Mouse (Mus musculus): ENCODE data around the gene Wdfy3. TPM values are rescaled to one million over a fixed set of nuclear protein-coding genes. Genes with fewer than 3 reads are reported as not detected.

The Wdfy3 gene
- total RNA-seq, 1 experiment: 25.3 TPM

GRCm38 (mm10) chr5:101866722-101867121 lies 203.0 kb downstream of the Wdfy3 start:
- TF ChIP-seq ZNF384 (IDR thresholded peaks at IDR 0.05; ENCODE audit: low read depth, low read length) (no peak), HCFC1 (IDR thresholded peaks at IDR 0.05; ENCODE audit: borderline replicate concordance, insufficient read depth, low read length) (no peak), CHD2 (IDR thresholded peaks at IDR 0.05; ENCODE audit: low read depth, low read length) (no peak), ZC3H11A (IDR thresholded peaks at IDR 0.05; ENCODE audit: borderline replicate concordance, low read depth, low read length) (no peak), MAFK (IDR thresholded peaks at IDR 0.05; ENCODE audit: insufficient read depth, low read depth, low read length) (no peak)
- H3K36me3 ChIP-seq (ENCODE audit: control insufficient read depth, insufficient read depth, low read length, poor library complexity, severe bottlenecking): peaks cover 40% of the 10 kb centered on the region

GRCm38 (mm10) chr5:101863946-101864345 lies 205.8 kb downstream of the Wdfy3 start:
- no peak overlapping the region for H3K27ac ChIP-seq (ENCODE audit: insufficient read depth, low read depth, low read length, poor library complexity, severe bottlenecking)
- no peak for DNase-seq (ENCODE audit: low read depth, low spot score)
- peaks cover 30% of the 10 kb centered on the region for H3K36me3 ChIP-seq (ENCODE audit: control insufficient read depth, insufficient read depth, low read length, poor library complexity, severe bottlenecking)
- H3K4me1 ChIP-seq (ENCODE audit: control insufficient read depth in 2 of 2, insufficient read depth in 2 of 2, low read length in 2 of 2, poor library complexity in 1 of 2): no peaks in the 10 kb centered on the region; a peak in 1 of 4 replicates
- H3K9ac ChIP-seq (ENCODE audit: insufficient read depth, low read depth, low read length, poor library complexity, severe bottlenecking): no peak overlapping the region
- no peak overlapping the region for H3K4me3 ChIP-seq (ENCODE audit: insufficient read depth in 1 of 2, low read depth in 1 of 2, low read length in 2 of 2, poor library complexity in 1 of 2, severe bottlenecking in 1 of 2)
- H3K9me3 ChIP-seq (ENCODE audit: control insufficient read depth, insufficient read depth, low read depth, low read length): no peaks in the 10 kb centered on the region; the same call in 1 of the 2 replicates
- no peak for TF ChIP-seq ZNF384 (IDR thresholded peaks at IDR 0.05; ENCODE audit: low read depth, low read length)
- no peak for TF ChIP-seq ZC3H11A (IDR thresholded peaks at IDR 0.05; ENCODE audit: borderline replicate concordance, low read depth, low read length)
- TF ChIP-seq HCFC1 (IDR thresholded peaks at IDR 0.05; ENCODE audit: borderline replicate concordance, insufficient read depth, low read length): no peak
- no peak for TF ChIP-seq MAFK (IDR thresholded peaks at IDR 0.05; ENCODE audit: insufficient read depth, low read depth, low read length)
- TF ChIP-seq CHD2 (IDR thresholded peaks at IDR 0.05; ENCODE audit: low read depth, low read length): no peak
- in situ Hi-C loops (cut with MboI; ENCODE audit: low sequenced_read_pairs in 2 of 2, unreplicated experiment in 2 of 2): no loop called here

More at GRCm38 (mm10) chr5:101866722-101867121, 203.0 kb downstream of the Wdfy3 start:
- no peak overlapping the region for H3K9ac ChIP-seq (ENCODE audit: insufficient read depth, low read depth, low read length, poor library complexity, severe bottlenecking)
- no peaks in the 10 kb centered on the region; a peak in 1 of 4 replicates for H3K4me1 ChIP-seq (ENCODE audit: control insufficient read depth in 2 of 2, insufficient read depth in 2 of 2, low read length in 2 of 2, poor library complexity in 1 of 2)
- no peak overlapping the region for H3K27ac ChIP-seq (ENCODE audit: insufficient read depth, low read depth, low read length, poor library complexity, severe bottlenecking)
- no peak for DNase-seq (ENCODE audit: low read depth, low spot score)
- H3K9me3 ChIP-seq (ENCODE audit: control insufficient read depth, insufficient read depth, low read depth, low read length): no peaks in the 10 kb centered on the region; the same call in 1 of the 2 replicates
- in situ Hi-C loops (cut with MboI; ENCODE audit: low sequenced_read_pairs in 2 of 2, unreplicated experiment in 2 of 2): no loop called here
- no peak overlapping the region for H3K4me3 ChIP-seq (ENCODE audit: insufficient read depth in 1 of 2, low read depth in 1 of 2, low read length in 2 of 2, poor library complexity in 1 of 2, severe bottlenecking in 1 of 2)

- Histone ChIP-seq H3K27ac (ENCODE audit: insufficient read depth, low read depth, low read length, poor library complexity, severe bottlenecking) (no peak overlapping the region), H3K4me1 (ENCODE audit: control insufficient read depth in 2 of 2, insufficient read depth in 2 of 2, low read length in 2 of 2, poor library complexity in 1 of 2) (no peaks in the 10 kb centered on the region; a peak in 1 of 4 replicates), H3K9ac (ENCODE audit: insufficient read depth, low read depth, low read length, poor library complexity, severe bottlenecking) (peak overlapping the region; percentile 18; the same call in 1 of the 2 replicates), H3K36me3 (ENCODE audit: control insufficient read depth, insufficient read depth, low read length, poor library complexity, severe bottlenecking) (peaks cover 24% of the 10 kb centered on the region), H3K4me3 (ENCODE audit: insufficient read depth in 1 of 2, low read depth in 1 of 2, low read length in 2 of 2, poor library complexity in 1 of 2, severe bottlenecking in 1 of 2) (peak overlapping the region in 1 of 2 experiments; percentile 60; a peak in 2 of 4 replicates), H3K9me3 (ENCODE audit: control insufficient read depth, insufficient read depth, low read depth, low read length) (no peaks in the 10 kb centered on the region; the same call in 1 of the 2 replicates)
- in situ Hi-C loops (cut with MboI; ENCODE audit: low sequenced_read_pairs in 2 of 2, unreplicated experiment in 2 of 2): no loop called here
- no peak for DNase-seq (ENCODE audit: low read depth, low spot score)
- TF ChIP-seq ZC3H11A (IDR thresholded peaks at IDR 0.05; ENCODE audit: borderline replicate concordance, low read depth, low read length) (no peak), ZNF384 (IDR thresholded peaks at IDR 0.05; ENCODE audit: low read depth, low read length) (no peak), MAFK (IDR thresholded peaks at IDR 0.05; ENCODE audit: insufficient read depth, low read depth, low read length) (no peak), CHD2 (IDR thresholded peaks at IDR 0.05; ENCODE audit: low read depth, low read length) (no peak), HCFC1 (IDR thresholded peaks at IDR 0.05; ENCODE audit: borderline replicate concordance, insufficient read depth, low read length) (no peak)
These were observed 207.1 kb downstream of the Wdfy3 start for GRCm38 (mm10) chr5:101862651-101863050.

GRCm38 (mm10) chr5:101861786-101862571 lies 207.7 kb downstream of the Wdfy3 start:
- Histone ChIP-seq H3K27ac (ENCODE audit: insufficient read depth, low read depth, low read length, poor library complexity, severe bottlenecking) (no peak overlapping the region), H3K36me3 (ENCODE audit: control insufficient read depth, insufficient read depth, low read length, poor library complexity, severe bottlenecking) (peaks cover 24% of the 10 kb centered on the region), H3K9me3 (ENCODE audit: control insufficient read depth, insufficient read depth, low read depth, low read length) (no peaks in the 10 kb centered on the region; the same call in 1 of the 2 replicates), H3K4me3 (ENCODE audit: insufficient read depth in 1 of 2, low read depth in 1 of 2, low read length in 2 of 2, poor library complexity in 1 of 2, severe bottlenecking in 1 of 2) (peak overlapping the region in 1 of 2 experiments; percentile 60; a peak in 3 of 4 replicates), H3K4me1 (ENCODE audit: control insufficient read depth in 2 of 2, insufficient read depth in 2 of 2, low read length in 2 of 2, poor library complexity in 1 of 2) (no peaks in the 10 kb centered on the region; a peak in 1 of 4 replicates), H3K9ac (ENCODE audit: insufficient read depth, low read depth, low read length, poor library complexity, severe bottlenecking) (peak overlapping the region; percentile 49)
- no peak for DNase-seq (ENCODE audit: low read depth, low spot score)
- no peak for TF ChIP-seq HCFC1 (IDR thresholded peaks at IDR 0.05; ENCODE audit: borderline replicate concordance, insufficient read depth, low read length)
- no peak for TF ChIP-seq MAFK (IDR thresholded peaks at IDR 0.05; ENCODE audit: insufficient read depth, low read depth, low read length)
- no peak for TF ChIP-seq ZNF384 (IDR thresholded peaks at IDR 0.05; ENCODE audit: low read depth, low read length)
- TF ChIP-seq ZC3H11A (IDR thresholded peaks at IDR 0.05; ENCODE audit: borderline replicate concordance, low read depth, low read length): no peak
- TF ChIP-seq CHD2 (IDR thresholded peaks at IDR 0.05; ENCODE audit: low read depth, low read length): no peak
- in situ Hi-C loops (cut with MboI; ENCODE audit: low sequenced_read_pairs in 2 of 2, unreplicated experiment in 2 of 2): no loop called here
